Mouse (Mus musculus): Measurements from ENCODE around the gene Grik3.

Grik3 gene

DNA sequence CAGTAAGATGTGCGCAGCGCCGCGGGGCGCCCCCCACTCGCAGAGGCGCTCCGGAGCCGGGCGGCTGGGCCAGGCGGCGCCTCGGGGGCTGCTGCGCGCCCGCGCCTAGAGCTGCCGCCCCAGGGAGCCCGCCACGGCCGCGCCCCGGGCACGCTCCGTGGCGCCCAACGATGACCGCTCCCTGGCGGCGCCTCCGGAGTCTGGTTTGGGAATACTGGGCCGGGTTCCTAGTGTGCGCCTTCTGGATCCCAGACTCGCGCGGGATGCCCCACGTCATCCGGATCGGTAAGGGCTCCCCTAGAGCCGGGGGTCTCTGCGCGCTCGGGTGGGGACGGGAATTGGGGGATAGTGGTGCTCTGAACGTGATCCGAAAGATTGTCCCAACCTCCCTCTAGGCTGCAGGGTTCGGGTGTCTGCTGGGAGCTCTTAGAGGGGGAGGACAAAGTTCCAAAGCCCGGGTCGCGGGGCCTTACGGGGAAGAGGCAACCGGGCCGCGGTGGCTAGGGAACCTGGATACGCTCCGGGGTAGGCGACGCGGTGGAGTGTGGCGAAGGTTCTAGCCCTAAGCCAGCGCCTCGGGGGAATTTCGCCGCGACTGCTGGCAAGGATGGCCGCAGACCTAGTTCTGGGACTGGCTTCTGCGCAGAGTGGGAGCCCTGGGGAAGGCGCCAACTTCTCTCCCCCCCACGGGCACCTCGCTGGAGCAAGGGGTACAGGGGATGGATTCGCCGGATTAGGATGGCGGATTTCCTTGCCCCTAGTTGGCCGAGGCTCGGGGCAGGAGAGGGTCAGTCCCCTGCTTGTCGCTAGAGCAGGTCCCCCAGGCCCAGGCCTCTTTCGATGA lies at the start of gene Grik3:
Gene Grik3 (plus strand): TSS at position 40 of the 844 bp plus-strand sequence.
- DNase-seq (ENCODE audit: low spot score): no peak

DNA sequence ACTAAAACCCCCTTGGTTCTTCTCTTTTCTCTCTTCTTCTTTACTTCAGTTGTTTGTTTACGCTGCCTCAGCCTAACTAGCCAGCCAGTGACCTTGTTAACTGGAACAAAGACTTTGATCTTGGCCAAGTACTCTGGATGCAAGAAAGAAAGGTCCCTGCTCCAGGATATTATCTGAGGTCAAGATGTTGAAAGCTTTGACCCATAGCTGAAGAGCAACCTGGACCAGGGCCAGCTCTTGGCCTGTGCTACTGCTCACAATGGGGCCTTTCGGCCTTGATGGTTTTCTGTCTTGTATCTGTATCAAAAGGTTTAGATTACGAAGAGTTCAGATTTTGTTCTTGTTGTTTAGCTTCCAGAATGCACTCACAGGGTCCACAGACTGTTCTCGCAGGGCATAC lies 48.7 kb upstream of the Grik3 start:
- no peak for DNase-seq (ENCODE audit: low spot score)

DNA sequence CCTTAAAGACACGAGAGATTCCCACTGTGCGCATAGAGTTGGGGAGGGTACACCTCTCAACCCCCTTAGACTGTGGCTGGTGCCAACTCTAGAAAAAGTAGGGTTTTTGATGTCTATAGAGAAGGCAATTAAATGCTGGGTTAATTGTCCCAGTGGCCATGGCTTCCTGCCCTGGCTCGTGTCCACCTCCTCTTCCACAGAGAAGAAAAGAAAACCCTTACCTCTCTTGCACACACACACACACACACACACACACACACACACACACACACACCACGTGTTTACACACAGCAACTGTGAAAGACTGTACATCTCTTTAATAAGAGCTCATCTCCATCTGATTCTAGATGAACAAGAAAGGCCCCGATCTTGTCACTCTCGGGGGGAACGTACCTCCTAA lies 46.1 kb upstream of the Grik3 start:
- DNase-seq (ENCODE audit: low spot score): no peak

DNA sequence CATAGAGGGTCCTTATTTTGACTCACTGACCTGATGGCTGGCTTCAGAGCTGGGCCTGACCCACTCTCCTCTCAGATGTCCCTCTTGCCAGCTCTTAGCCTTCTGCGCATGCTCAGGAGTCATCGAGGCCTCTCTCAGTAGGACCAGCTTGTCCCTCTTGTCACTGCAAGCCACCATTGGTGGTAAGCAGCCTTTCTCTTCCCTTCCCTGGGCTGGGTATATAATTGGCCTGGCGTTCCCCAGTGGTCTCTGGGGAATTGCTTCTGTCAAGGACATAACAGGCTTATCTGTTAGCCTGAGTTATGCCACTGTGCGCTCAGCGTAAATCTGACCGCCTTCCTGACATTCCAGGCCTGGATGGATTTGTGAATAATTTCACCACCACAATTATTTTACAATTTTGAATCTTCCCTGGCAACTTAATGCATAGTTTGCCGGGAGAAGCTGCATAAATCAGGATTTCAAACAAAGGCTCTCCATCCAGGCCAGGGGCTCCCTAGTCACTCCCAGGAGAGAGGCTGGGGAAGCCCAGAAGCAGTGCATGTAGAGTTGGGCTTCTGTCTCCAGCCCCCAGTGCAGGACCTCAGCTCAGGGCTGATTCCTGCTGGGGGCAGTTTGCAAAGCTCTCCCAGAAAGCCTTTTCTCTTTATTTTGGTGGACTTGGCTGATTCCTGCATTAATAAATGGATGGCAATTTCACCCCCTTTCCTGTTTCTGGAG lies 39.7 kb upstream of the Grik3 start:
- no peak for DNase-seq (ENCODE audit: low spot score)

DNA sequence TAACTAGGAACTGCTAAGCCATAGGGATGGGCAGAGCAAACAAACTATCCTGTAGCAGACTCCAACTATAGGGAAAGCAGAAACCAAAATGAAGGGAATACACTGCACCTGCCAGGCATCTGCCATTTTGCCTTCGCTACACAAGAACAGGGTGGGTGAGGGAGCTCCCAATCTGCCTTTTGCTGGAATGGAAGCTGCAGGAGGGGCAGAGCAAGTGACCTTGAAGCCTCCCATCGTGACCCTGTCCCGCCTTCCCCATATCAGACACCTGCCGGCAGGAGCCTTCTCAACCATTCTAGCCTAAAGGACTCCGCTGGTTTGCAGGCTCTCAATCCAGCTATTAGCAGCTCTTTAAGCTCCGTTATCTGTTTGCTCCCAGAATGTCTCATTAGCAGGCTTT lies 38.7 kb upstream of the Grik3 start:
- DNase-seq (ENCODE audit: low spot score): no peak

DNA sequence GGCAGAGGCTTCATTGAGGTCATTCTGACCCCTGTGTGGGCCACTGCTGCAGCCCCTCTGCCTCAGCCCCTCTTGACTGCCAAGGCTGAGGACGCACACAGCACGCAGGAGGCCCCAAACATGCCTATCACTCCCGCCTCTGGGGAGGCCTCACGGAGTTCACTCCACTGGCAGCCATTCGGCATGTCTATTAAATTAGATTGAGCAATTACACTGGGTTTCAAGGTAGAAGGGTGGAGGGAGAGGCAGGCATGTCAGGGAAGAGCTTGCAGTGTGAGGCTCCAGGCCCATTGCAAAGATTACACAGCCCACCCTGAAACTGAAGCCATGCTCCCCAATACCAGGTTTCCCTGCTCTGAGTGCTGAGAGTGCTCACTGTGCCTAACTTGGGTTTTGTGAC lies 34.0 kb upstream of the Grik3 start:
- no peak for DNase-seq (ENCODE audit: low spot score)

DNA sequence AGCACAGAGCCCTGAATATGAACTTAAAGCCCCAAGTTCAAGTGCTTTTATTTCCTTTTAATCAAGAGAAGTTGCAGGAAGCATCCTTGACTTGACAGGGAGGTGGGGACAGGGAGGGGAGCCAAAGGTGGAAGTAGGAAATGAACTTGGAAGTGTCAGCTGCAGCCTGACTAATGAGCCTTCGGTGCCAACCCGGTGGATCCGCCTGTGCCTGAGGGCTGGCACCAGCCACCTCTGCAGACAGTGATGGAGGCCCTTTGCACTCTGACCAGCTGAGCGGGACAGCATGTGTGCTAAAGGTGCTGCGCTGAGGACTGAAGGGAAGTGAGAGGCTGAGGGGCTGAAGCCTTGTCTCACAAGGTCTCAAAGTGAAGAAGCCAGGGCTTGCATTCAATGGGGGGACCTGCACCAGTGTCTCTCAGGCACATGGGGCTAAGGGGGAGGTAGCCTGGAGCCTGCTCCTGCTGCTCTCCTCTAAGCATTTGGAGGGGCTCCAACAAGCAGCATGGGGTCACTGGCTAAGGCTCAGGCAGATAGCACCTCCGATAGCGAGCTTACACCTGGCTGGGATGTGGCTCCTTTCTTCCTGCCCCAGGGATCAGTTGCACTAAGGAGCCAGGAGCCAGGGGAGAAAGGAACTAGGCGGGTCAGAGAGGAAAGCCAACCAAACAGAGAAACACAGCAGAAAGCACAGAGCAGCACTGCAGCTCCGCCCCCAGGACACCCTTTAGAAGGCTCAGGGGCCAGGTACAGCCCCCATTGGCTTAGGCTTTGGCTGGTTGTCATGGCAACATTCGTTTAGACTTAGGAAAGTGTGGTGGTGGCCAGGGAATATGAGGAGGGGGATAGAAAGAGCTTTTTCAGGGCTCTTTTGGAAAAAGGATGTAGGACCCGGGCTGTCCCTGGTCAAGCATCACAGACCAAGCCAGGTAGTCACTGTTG lies 33.1 kb upstream of the Grik3 start:
- DNase-seq (ENCODE audit: low spot score): no peak

DNA sequence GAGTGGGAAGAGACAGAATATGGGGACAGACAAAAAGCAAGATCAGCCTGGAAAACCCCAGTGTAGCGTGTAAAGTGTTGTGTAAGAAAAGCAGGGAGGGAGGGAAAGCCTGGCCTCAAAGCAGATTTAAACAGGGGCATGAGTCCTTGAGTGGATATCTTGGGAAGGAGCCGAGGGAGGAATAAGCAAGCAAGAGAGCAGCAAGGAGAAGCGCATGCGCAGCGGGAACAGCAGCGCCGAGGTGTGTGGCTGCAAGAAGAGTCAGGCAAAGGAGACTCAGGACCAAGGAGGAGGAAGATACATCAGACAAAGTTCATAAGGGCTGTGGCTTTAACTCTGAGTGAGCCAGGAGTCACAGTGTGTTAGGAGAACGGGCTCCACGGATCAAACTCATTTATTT lies 30.7 kb upstream of the Grik3 start:
- no peak for DNase-seq (ENCODE audit: low spot score)

DNA sequence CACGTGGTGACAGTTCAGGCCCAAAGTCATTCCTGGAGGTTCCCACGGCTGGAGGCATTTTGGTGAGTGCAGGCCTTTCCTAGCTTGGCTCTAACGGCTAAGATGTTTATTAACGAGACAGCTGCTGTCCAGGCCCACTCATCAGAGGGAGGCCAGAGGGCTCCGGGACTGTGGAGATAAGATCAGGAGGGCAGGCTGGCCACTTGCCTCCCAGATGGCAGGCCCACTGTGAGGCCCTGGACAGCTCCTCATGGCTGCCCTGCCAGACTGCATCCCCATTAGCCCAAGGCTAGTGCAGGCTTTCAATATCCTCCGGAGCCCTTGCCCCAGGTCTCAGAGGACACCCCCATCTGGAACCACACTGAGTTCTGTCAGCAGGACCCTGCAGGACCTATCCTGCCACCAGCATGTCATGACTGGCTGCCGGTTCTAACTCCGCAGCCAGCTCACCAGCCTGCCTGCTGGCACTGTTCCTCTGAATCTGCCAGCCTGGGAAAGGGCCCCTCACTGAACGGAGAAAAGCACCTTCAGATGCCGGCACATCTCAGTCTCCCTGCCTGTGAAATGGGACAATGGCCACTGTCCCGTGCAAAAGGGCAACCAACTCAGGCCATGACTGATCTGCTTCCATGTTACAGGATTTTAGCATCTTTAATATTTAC lies 20.7 kb upstream of the Grik3 start:
- no peak for DNase-seq (ENCODE audit: low spot score)

DNA sequence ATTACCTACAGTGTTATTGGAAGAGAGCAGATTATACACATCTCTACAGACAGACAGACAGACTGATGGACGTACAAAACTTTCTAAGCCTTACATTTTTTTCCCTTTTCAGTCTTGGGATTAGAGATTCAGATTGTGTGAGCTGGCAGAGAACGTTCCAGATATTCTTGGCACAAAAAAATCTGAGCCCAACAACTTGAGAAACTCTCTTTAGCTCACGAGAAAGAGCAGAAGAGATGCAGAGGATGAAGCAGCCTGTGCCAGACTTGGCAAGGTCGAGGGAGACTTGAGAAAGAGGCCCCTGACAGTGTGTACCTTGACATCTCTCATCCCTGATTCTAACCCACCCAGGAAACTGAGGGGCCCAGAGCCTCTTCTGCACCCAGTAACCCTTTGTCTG lies 15.6 kb upstream of the Grik3 start:
- DNase-seq (ENCODE audit: low spot score): no peak

DNA sequence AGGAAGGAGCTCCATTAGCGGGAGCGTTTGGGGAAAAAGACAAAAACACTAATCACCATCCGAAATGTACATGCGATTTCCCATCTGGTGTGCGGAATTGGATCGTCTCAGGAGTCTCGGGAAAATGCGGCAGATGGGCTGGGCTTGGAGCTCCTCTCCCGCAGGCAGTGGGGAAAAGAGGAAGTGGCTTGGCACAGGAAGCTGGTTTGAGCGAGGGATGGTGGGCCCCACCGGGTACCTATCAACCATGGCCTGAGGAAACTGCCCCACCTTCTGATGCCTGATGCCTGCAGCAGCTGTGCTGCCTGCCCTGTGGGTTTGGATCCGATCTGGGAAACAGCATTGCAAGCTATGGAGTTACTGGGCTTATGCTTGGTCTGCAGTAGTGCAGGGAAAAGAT lies 12.4 kb upstream of the Grik3 start:
- DNase-seq (ENCODE audit: low spot score): no peak

DNA sequence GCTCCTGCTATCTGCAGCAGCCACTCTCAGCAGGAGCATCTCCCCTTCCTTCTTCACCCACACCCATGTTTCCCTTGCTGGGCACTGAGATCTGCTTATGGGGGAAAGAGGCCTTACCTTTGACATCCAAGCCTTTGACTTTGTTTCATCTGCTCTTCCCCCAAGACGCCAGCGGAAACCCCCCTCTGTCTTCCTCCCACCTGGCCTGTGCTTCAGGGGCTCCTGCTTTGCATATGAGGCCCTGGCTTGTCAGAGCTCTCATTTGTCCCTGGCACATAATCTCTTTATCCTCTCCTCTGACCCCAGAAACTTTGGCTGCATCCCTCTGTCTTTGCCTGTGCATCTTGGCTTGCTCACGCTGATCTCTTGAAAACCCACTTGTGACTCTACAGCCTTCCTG lies 9.2 kb upstream of the Grik3 start:
- DNase-seq (ENCODE audit: low spot score): no peak

DNA sequence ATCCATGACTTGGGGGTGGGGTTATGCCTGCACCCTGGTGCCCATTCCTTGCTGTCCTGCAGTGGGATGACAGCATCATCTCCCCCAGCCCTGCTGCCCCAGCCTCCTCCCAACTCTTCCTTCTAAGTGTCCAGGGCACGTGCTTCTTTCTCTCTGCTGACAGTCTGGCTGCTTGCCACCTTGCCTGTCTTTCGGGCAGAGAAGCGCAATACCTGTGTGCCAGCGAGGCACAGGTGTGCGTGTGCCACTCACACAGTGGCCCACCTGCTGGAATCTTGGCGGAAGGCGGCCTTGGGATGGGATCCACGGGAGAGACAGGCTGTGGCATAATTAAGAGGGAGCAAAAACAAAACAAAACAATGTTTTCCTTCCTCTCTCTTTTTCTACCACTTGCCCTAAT lies 6.4 kb upstream of the Grik3 start:
- no peak for DNase-seq (ENCODE audit: low spot score)

DNA sequence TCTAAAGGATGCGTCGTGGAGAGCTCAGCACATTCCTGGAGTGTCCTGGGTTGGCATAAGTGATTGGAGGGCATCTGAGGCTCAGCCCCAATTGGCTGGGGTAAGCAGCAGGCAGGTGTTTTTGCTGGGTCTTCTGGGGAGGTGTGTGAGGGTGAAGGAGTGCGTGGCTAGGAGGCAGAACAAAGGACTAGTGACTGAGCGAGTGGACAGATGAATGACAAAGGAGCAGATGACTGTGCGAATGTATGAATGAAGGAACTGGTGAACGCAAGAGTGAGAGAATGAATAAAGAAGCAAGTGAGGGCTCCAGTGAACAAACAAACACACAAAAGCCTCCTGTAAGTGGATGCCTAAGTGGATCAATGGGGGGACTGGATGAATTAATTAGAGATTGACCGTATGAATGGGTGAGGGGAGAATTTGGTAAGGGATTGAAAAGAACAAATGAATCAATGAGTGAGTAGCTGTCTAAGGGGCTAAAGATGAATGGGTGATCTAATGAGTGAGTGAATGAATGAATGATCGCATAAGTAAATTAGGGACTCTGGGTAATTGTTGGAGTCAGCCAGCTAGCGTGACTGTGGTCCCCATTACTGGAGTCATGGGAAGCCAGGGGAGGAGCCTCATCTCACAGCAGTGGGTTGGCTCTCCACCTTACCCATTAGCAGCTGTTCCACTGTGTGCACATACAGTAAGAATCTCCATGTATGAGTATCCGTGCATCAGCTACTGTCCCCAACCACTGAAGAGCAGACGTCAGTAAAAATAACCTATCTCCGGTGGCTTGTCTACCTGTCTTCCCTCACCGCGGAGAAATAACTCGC lies 4.9 kb upstream of the Grik3 start:
- no peak for DNase-seq (ENCODE audit: low spot score)

DNA sequence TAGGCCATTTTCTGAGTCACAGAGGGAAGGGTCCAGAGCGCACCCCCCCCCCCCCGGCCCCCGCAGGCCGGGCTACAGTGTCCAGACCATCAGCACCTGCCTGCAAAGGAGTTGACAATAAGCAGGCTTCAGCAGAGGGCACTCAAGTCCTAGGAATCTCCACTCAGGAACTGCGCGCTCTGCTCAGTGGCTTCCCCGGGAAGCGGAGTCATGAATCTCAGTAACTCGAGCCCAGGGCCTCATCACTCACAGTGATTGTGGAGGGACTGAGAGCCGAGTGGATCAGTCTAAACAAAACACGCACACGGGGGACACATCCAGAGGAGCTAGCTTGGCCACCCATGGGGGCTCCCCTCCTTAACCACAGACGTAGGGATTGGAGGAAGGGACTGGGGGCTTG lies 3.9 kb upstream of the Grik3 start:
- DNase-seq (ENCODE audit: low spot score): no peak

DNA sequence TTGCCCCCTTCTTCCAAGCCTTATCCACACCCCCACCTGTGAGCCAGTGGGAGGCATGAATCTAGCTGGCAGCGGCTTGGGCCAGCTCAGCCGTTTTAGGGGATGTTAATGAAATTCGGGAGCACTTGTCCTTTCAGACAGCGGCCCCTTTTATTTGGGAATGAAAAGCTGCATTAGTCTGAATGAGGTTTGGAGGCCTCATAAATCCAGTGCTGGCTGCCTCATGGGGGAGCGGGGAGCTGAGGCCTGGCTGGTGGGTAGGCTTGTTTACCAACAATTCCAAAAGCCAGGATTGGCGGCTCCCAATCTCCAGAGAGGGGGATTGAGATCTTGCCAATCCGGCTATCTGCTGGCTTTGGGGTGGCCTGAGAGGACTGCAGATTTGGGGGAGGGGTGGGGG lies 3.5 kb upstream of the Grik3 start:
- DNase-seq (ENCODE audit: low spot score): no peak

DNA sequence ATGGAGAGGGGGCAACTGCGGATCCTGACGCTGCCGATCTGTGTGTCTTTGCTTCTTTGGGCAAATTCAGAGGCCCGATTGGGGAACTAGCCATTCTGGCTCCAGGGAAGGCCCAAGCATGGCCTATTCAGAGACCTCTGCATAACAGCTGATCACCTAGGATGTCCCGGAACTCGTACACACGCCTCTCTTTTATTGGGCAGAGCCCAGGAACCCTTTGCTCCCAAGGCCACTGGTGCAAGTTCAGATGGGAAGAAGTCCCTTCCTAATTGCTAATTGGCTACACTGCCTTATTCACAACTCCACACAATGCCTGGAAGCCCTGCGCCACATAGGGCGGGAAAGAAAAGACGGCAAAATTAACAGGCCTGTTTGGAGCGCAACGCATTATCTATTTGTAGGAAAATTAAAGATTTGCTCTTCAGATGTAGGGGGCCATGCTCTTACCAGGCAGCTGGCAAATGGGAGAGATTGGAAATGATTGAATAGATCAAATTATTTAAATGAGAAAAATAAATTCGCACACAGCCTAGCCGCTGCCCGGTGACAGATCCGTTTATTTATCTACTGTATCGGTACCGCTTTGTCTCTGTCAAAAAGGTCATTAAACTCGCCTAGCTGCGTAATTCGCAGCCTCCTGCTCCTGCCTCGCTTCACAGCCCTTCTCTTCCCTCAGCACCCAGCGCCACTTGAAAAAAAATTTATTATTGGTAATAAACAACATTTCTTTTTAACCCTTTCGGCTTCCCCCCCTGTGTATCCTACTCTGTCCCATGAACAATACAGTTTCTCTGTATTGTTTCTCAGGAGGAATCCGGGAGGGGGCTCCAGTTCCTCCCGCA lies 1.5 kb upstream of the Grik3 start:
- DNase-seq (ENCODE audit: low spot score): no peak

DNA sequence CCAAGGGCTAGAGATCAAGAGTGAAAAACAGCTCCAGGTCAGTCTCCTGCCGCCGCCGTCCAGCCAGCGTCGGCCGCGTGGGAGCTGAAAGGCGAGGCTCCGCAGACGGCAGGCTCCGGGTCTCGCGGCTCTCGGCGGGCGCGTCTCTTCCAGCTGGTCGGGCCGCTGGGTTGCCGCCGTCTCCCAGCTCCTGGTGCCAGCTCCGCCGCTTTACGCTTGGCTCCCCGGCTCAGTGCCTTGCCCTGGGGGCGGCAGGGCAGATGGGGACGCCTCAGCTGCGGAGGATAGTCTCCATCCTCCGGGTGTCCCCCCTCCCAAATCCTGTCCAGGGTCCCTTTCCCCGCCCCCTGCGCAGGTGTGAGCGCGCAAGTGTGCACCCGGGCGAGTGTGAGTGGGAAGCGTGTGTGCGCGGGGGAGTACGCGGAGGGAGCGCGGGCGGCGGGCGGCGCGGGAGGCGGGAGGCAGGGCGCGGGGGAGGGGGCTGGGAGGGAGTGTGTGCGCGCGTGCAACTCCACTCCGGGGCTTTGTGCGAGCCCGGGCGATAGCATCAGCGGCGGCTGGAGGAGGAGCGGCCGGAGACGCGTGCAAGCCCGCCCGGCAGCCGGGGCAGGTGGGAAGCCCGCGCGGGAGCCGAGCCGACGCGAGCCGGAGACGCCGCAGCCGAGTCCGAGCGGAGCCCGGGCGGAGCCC lies 454 bp upstream of the Grik3 start:
- no peak for DNase-seq (ENCODE audit: low spot score)

DNA sequence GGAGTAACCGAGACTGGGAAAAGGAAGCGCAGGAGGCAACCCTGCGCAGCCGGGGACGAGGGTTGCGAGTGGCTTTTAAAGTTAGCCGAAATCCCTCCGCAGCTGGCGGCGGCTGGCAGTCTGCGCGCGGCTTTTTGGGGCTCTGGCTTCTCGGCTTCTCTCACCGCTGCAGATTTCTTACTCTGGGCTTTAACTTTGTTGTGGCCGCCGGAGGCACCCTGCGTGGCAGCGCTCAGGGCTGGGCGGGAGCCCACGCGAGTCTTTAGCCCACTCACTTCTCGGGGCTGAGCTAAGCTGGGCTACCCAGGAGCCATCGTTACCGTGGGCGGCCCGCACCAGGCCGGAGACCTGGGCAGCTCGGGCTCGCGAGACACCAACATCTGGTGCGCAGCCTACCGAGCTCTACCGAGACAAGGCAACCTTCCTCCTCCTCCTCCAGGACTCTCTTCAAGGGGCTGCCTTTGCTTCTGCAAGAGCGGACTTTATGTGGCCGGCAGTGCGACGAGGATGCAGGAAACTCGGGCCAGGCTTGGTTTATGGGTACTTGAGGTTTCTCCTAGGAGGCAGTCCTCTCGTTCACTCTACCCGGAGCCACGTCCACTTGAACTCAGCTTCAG lies 1.1 kb downstream of the Grik3 start:
- no peak for DNase-seq (ENCODE audit: low spot score)
